ENCODE assay signal across 8 mouse cellular contexts in genomic region chr6:122742228-122742899, GRCm38 (mm10). TPM values are rescaled to one million over a fixed set of nuclear protein-coding genes. Genes with fewer than 3 reads are reported as not detected.
DNase-seq lines count a peak whose midpoint lies in the region; ATAC-seq and TF ChIP-seq lines count a peak whose summit lies in the region.

No protein-coding gene starts in this region.

- peak overlapping the region; percentile 43; the same call in 1 of the 2 replicates for H3K27ac ChIP-seq in gastrocnemius, adult 2 months
- peak overlapping the region; percentile 63 for H3K27ac ChIP-seq in cerebellum, adult 2 months (ENCODE audit: insufficient read depth, low read length)
- no peak overlapping the region for H3K27ac ChIP-seq in kidney, embryonic 14.5 days (ENCODE audit: low read depth, low read length)
- no peak overlapping the region for H3K27ac ChIP-seq in liver, adult 2 months (replicated peaks; ENCODE audit: insufficient read depth, low read depth, low read length)

- peaks cover 8% of the 10 kb centered on the region; the same call in 1 of the 2 replicates for H3K4me1 ChIP-seq in cerebellum, adult 2 months (ENCODE audit: control insufficient read depth, insufficient read depth, low read length)
- H3K4me1 ChIP-seq in kidney, embryonic 14.5 days (ENCODE audit: control insufficient read depth, insufficient read depth, low read length): 0 out of 2 replicates have a peak, but pooled peaks cover 8% of the 10 kb centered on the region
- no peaks in the 10 kb centered on the region for H3K4me1 ChIP-seq in liver, adult 2 months (ENCODE audit: control insufficient read depth, insufficient read depth, low read length)

- no peaks in the 10 kb centered on the region for H3K27me3 ChIP-seq in cerebellum, adult 2 months (ENCODE audit: control insufficient read depth, insufficient read depth, low read length)
- H3K27me3 ChIP-seq in kidney, embryonic 14.5 days (ENCODE audit: control insufficient read depth, insufficient read depth, low read length): peaks cover 31% of the 10 kb centered on the region
- peaks cover 6% of the 10 kb centered on the region; the same call in 1 of the 2 replicates for H3K27me3 ChIP-seq in liver, adult 2 months (ENCODE audit: control insufficient read depth, insufficient read depth, low read length)
- no peaks in the 10 kb centered on the region for H3K27me3 ChIP-seq in myocyte (ENCODE audit: control insufficient read depth, insufficient read depth, insufficient read length)

- peak overlapping the region; percentile 45 for H3K9ac ChIP-seq in kidney, embryonic 14.5 days (ENCODE audit: low read depth, low read length)
- no peak overlapping the region for H3K9ac ChIP-seq in liver, adult 2 months (ENCODE audit: low read depth, low read length)

- H3K4me2 ChIP-seq in kidney, embryonic 14.5 days (replicated peaks; ENCODE audit: low read depth, low read length): peak overlapping the region; percentile 71
- H3K4me2 ChIP-seq in myocyte (ENCODE audit: low read depth): peak overlapping the region; percentile 56

- H3K9me3 ChIP-seq in kidney, embryonic 14.5 days (ENCODE audit: control insufficient read depth, low read length): no peaks in the 10 kb centered on the region

- TF ChIP-seq POLR2A in cerebellum, adult 2 months (IDR thresholded peaks at IDR 0.05; ENCODE audit: borderline replicate concordance, insufficient read depth, low read length): peak; percentile 89; the same call in 1 of the 2 replicates
- TF ChIP-seq POLR2A in liver, adult 2 months (IDR thresholded peaks at IDR 0.05; ENCODE audit: extremely low read depth, insufficient read depth, low read length): no peak
- TF ChIP-seq POLR2A in myocyte (IDR thresholded peaks at IDR 0.05; ENCODE audit: insufficient read length, low read depth): no peak

- ATAC-seq in kidney, embryonic 14.5 days (ENCODE audit: low FRiP score, low TSS enrichment): peak; percentile 37; the same call in 1 of the 2 replicates

- intact Hi-C loops in gastrocnemius, adult 2 months (cut with DNase I): no loop called here

- H3K36me3 ChIP-seq in kidney, embryonic 14.5 days (ENCODE audit: control insufficient read depth, insufficient read depth, low read length): no peaks in the 10 kb centered on the region
- no peaks in the 10 kb centered on the region for H3K36me3 ChIP-seq in liver, adult 2 months (ENCODE audit: control insufficient read depth, insufficient read depth, low read length)
- no peaks in the 10 kb centered on the region for H3K36me3 ChIP-seq in myocyte (ENCODE audit: control insufficient read depth, insufficient read depth)

- no peaks in the 10 kb centered on the region for H3K79me2 ChIP-seq in liver, adult 2 months (ENCODE audit: control insufficient read depth, insufficient read depth, low read length)
- no peaks in the 10 kb centered on the region for H3K79me2 ChIP-seq in myocyte (ENCODE audit: control insufficient read depth, insufficient read depth)

- under 1% methylated on average over 23 of the region's 23 CpGs for WGBS in cerebellum, adult 2 months
- WGBS in kidney, embryonic 14.5 days: under 1% methylated on average over 23 of the region's 23 CpGs
- WGBS in liver, adult 2 months: 3% methylated on average over 23 of the region's 23 CpGs

- peak overlapping the region; percentile 69 for H3K4me3 ChIP-seq in gastrocnemius, adult 2 months
- peak overlapping the region; percentile 70 for H3K4me3 ChIP-seq in cerebellum, adult 2 months (replicated peaks; ENCODE audit: insufficient read depth, low read depth, low read length)
- peak overlapping the region; percentile 49 for H3K4me3 ChIP-seq in kidney, embryonic 14.5 days (ENCODE audit: low read length)
- H3K4me3 ChIP-seq in liver, adult 2 months (ENCODE audit: insufficient read depth, low read depth, low read length): peak overlapping the region; percentile 14
- H3K4me3 ChIP-seq in myocyte: peak overlapping the region; percentile 19

- H3ac ChIP-seq in myocyte (ENCODE audit: control insufficient read depth, insufficient read length): no peak overlapping the region

- no peak for DNase-seq in gastrocnemius, adult 2 months
- DNase-seq in gastrocnemius, postnatal 25 days: no peak
- peak; percentile 79 to 81 for DNase-seq in cerebellum, adult 2 months
- DNase-seq in frontal cortex, postnatal 25 days (ENCODE audit: low spot score in 2 of 2): peak; percentile 48 to 54
- DNase-seq in liver, adult 2 months (ENCODE audit: extremely low read depth, low read depth, low spot score): peak; percentile 3
- DNase-seq in thymus, postnatal 25 days: peak; percentile 42

- TF ChIP-seq CTCF in gastrocnemius, adult 2 months (IDR thresholded peaks at IDR 0.05): no peak
- TF ChIP-seq CTCF in cerebellum, adult 2 months (IDR thresholded peaks at IDR 0.05; ENCODE audit: borderline replicate concordance, insufficient read depth, low read depth, low read length): no peak
- TF ChIP-seq CTCF in liver, adult 2 months (IDR thresholded peaks at IDR 0.05; ENCODE audit: low read depth, low read length): no peak

TF ChIP-seq in myocyte, 11 proteins besides CTCF, POLR2A, EP300 and RAD21:
- TF ChIP-seq MAX (IDR thresholded peaks at IDR 0.05; ENCODE audit: low read depth): no peak
- no peak for TF ChIP-seq REST (IDR thresholded peaks at IDR 0.05; ENCODE audit: insufficient read depth, insufficient read length)
- no peak for TF ChIP-seq USF1 (IDR thresholded peaks at IDR 0.05; ENCODE audit: low read depth)

RNA-seq across cellular contexts. Expression of gene Nanog, which starts 35.1 kb away (rescaled TPM):
- total RNA-seq in gastrocnemius, adult 2 months (2021): not detected
- total RNA-seq in gastrocnemius, postnatal 25 days (2021): not detected
- polyA plus RNA-seq in cerebellum, adult 2 months (2012; rRNA removed): 0.07 and 0.13 TPM in 2 replicates
- 0.13 TPM in 1 of 2 replicates, not detected in the other for polyA plus RNA-seq in kidney, embryonic 14.5 days (2014; fragmentation: Nextera tagmentation; extraction: Ambion mirVana)
- not detected in 2 replicates for total RNA-seq in liver, adult 2 months (2014; rRNA removed)
- polyA plus RNA-seq in liver, adult 2 months (2012; rRNA removed): not detected in 2 replicates
- polyA plus RNA-seq in myocyte (2012; fragmentation: generic; extraction: Trizol): 0.10 TPM

RNA-seq across cellular contexts. Expression of gene Slc2a3, which starts 59.1 kb away (rescaled TPM):
- 1 to 10 TPM; 1.7 to 7.6 TPM for total RNA-seq in gastrocnemius, adult 2 months (2021)
- 1 to 10 TPM in 1 of 2 experiments, under 1 TPM in 1; 0.88 to 1.4 TPM for total RNA-seq in gastrocnemius, postnatal 25 days (2021)
- polyA plus RNA-seq in cerebellum, adult 2 months (2012; rRNA removed): 102 and 112 TPM in 2 replicates
- 2.9 and 5.8 TPM in 2 replicates for polyA plus RNA-seq in kidney, embryonic 14.5 days (2014; fragmentation: Nextera tagmentation; extraction: Ambion mirVana)
- 0.28 and 0.40 TPM in 2 replicates for total RNA-seq in liver, adult 2 months (2014; rRNA removed)
- polyA plus RNA-seq in liver, adult 2 months (2012; rRNA removed): 0.22 and 0.66 TPM in 2 replicates
- polyA plus RNA-seq in myocyte (2012; fragmentation: generic; extraction: Trizol): 1.2 TPM

Comparison
In these comparisons a context has a peak if more than half of its experiments do, and no peak if none do; other contexts are left out.
1. DNase-seq: peak in cerebellum, adult 2 months (2 of 2), frontal cortex, postnatal 25 days (2 of 2), liver, adult 2 months (single experiment) and thymus, postnatal 25 days (single experiment); none in gastrocnemius, adult 2 months (single experiment) and gastrocnemius, postnatal 25 days (single experiment).
2. H3K27ac ChIP-seq: peak in gastrocnemius, adult 2 months (single experiment) and cerebellum, adult 2 months (single experiment); none in kidney, embryonic 14.5 days (single experiment) and liver, adult 2 months (single experiment).
3. H3K4me3 ChIP-seq: peak in every context shown above with its lines; median percentile 70 in cerebellum, adult 2 months; 69 in gastrocnemius, adult 2 months; 49 in kidney, embryonic 14.5 days; 19 in myocyte; 14 in liver, adult 2 months.
4. RNA of gene Slc2a3, which starts 59.1 kb away (polyA plus RNA-seq): 102 to 112 TPM in cerebellum, adult 2 months; 2.9 to 5.8 TPM in kidney, embryonic 14.5 days, 1.2 TPM in myocyte (single experiment) and 0.22 to 0.66 TPM in liver, adult 2 months; every median in the first group is over 10 times any median in the second.